Mouse (Mus musculus) E14TG2a.4 (cell line): ENCODE measurements around the gene Pet100.

Source experiments
- CTCF ChIP-seq: conservative IDR thresholded peaks from 2 replicates; pipeline ENCODE4 v1.5.1; 2014; ENCODE audit warnings: low read length
- NANOG ChIP-seq: IDR thresholded peaks from 2 replicates; pipeline ENCODE4 v1.6.1; 2014; ENCODE audit warnings: borderline replicate concordance, low read length, mixed read lengths

- TF ChIP-seq CTCF (no peak), NANOG (no peak)
Observed at GRCm38 (mm10) chr8:3621199-3621970, at the start of gene Pet100, which contains the start of gene Xab2.
